Mouse (Mus musculus) layer of hippocampus, postnatal 14 days (tissue): ENCODE results near the gene Ndufa8. TPM values are rescaled to one million over a fixed set of nuclear protein-coding genes. Genes with fewer than 3 reads are reported as not detected.

Experiments
- DNase-seq, 2 experiments: peaks; one replicate each; pipeline ENCODE4 v3.0.0; 2021 to 2022; ENCODE audit warnings: low spot score in 2 of 2, mixed read lengths in 1 of 2
- long read RNA-seq, 2 experiments: library from polyadenylated mRNA; stranded (forward); transcript quantifications; one replicate each; pipeline ENCODE4 v2.0.0; 2021
- total RNA-seq, 2 experiments: library from RNA; stranded (reverse); gene quantifications; 2 replicates each; pipeline ENCODE4 v1.2.3; 2021

Gene Ndufa8
- 100 to 1,000 TPM; 186 to 192 TPM for total RNA-seq
- long read RNA-seq, experiment 1, transcript Ndufa8-201 (4 exons, 861 nt), result major isoform, 119 of 130 reads
- long read RNA-seq, experiment 1, partial matches to known transcripts, result 8 of 130 reads
- long read RNA-seq, experiment 1, other reads (novel, unspliced or antisense), result 3 of 130 reads
- long read RNA-seq, experiment 2, transcript Ndufa8-201 (4 exons, 861 nt), result major isoform, 240 of 271 reads
- long read RNA-seq, experiment 2, partial matches to known transcripts, result 23 of 271 reads
- long read RNA-seq, experiment 2, other reads (novel, unspliced or antisense), result 8 of 271 reads

GRCm38 (mm10) chr2:36048748-36049566 is at the start of gene Ndufa8, which contains the start of gene Morn5:
Gene Ndufa8 (minus strand): TSS chr2:36049406.
Gene Morn5 (plus strand): TSS chr2:36049458.
- DNase-seq, result peak; percentile 98

- DNase-seq, result no peak
These were observed 48.8 kb upstream of the Ndufa8 start for GRCm38 (mm10) chr2:36098021-36098420.

GRCm38 (mm10) chr2:36097129-36097815 is 48.1 kb upstream of the Ndufa8 start:
- DNase-seq, result no peak

DNA sequence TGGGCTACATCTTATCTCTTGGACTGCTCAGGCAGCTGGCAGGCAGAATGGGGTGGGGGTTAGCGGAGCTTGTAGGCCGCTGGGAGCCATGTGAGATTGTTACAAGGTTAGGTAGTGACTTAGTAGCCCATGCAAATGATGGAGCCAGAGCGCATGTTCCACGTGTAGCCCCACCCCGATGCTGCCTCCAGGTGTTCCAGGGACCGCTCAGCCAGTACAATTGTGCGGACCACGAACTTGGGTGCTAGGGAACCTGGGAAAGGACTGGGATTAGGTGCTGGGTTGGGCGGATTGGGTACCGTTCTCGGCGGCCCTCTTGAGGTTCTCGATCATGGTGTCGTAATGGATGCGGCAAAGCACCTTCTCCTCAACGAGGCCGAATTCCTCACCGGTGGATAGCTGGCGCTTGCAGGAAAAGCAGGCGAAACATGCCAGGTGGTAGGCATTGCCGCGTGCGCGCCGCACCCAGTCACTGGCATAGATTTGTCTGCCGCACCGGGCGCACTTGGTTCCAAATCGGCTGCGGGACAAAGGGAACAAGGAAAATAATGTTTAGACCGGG is 44.8 kb upstream of the Ndufa8 start:
- no peak for DNase-seq

- DNase-seq, result no peak
These were observed 44.1 kb upstream of the Ndufa8 start for GRCm38 (mm10) chr2:36093301-36093700.

DNA sequence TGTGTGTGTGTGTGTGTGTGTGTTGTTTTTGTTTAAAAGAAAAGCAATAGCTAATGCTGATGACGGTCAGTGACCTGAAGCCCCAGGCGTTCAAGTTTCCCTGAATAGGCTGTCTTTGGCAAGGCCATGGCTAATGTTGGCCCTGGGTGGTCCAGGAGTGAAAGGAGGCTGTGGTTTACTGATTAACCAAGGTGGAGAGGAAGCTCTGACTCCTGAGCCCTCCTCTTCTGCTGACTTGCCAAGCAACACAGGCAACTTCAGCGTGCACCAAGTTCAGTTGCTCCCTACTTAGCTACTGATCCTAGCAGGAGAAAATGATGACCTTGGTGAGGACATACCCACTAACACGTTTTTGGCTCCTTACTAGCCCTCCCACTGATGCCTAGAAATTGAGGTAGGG is 43.5 kb upstream of the Ndufa8 start:
- no peak for DNase-seq

GRCm38 (mm10) chr2:36090853-36091741 is 41.9 kb upstream of the Ndufa8 start:
- peak in 1 of 2 experiments; percentile 26 for DNase-seq

- DNase-seq, result no peak
These were observed 40.0 kb upstream of the Ndufa8 start for GRCm38 (mm10) chr2:36089190-36089589.

GRCm38 (mm10) chr2:36085041-36085440 is 35.8 kb upstream of the Ndufa8 start:
- DNase-seq, result no peak

- DNase-seq, result no peak
These were observed 33.8 kb upstream of the Ndufa8 start for GRCm38 (mm10) chr2:36082802-36083580.

- DNase-seq, result no peak
These were observed 32.2 kb upstream of the Ndufa8 start for GRCm38 (mm10) chr2:36081446-36081845.

DNA sequence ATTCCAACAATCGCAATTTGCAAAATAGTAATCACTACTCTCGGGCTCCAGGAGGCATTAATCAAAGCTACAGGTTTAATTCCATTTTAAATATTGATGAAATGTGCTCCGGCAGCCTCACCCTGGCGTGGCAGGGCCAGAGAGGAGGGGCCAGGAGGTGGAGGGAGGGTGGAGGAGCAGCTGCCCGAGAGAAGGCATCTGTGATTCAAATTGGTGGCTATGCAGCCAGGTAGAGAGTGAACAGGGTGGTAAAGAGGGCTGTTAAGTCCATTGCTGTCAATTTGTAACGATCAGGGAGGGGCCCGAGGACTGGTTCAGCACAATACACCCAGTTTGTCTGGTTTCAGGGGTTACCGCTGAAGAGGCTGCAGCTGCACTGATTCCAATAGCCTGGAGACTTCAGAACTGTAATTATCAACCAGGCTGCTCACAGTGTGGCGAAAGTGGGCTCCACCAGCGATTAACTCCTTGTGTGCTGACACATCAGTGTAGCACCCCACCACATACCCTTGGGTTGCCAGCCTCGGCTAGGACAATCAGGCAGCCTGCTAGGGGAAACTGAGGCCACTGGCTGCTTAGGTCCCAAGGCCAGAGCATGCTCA is 28.1 kb upstream of the Ndufa8 start:
- DNase-seq, result no peak

DNA sequence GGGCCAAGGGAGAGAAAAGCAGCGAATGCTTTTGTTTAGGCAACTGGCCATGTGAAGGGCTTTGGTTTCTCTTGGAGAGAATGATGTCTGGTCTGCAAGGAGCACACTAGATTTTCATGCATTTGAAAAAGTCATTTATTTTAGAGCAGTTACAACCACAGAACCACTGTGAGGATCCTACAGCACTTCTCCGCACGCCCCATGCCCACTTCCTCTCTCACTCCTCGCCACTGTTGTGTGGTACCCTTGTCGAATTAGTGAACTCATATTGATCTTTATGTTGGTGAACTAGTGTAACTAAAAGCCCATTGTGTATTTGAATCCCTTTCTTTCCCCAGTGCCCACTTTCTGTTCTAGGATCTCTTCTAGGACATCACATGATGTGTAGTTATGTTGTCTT is 26.0 kb upstream of the Ndufa8 start:
- DNase-seq, result no peak

DNA sequence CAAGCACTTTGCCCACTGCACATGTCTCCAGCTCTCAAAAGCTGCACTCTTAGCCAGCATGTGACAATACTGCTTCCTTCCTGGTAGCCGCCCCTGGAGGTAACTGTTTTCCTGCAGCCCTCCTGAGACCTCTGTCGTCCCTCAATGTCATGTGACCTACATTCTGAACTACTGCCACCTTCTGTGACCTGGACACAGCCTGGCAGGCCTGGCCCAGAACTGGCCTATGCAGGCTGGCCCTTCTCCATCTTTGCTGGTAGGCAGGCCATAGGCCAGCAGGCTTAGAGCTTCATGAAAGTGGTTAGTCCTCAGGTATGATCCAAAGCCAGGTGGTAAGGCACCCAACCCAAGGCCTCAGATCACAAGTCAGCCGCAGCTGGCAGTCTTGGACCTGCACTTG is 24.6 kb upstream of the Ndufa8 start:
- no peak for DNase-seq

DNA sequence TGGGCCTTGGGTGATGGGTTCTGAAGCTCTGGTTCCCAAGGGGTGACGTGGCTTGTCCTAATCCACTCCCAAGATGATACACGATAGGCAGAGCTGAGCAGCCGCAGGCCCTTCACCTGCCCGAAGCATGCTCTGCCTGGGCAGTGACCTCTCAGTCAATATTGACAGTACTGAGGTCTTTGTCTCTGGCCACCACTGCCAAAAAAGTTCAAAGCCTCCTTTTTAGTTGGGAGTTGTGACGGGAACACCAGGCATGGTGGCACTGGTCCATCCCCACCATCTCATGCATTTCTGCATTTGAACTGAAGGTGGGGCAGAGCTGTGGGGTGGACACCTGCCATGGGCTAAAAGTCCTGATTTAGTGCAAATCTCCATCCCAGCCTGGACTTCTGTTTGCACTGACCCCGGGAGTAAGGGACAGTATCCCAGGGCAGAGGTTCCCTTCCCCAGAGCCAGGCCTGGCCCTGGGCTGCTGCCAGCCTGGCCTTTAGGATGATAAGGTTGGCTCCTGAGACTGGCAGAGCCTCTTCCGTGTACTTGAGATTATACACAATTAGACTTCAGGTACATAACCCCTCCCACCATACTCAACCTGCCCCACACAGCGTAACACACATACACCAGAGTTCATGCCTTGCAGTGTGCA is 22.6 kb upstream of the Ndufa8 start:
- no peak for DNase-seq

GRCm38 (mm10) chr2:36067132-36067531 is 17.9 kb upstream of the Ndufa8 start:
- no peak for DNase-seq

DNA sequence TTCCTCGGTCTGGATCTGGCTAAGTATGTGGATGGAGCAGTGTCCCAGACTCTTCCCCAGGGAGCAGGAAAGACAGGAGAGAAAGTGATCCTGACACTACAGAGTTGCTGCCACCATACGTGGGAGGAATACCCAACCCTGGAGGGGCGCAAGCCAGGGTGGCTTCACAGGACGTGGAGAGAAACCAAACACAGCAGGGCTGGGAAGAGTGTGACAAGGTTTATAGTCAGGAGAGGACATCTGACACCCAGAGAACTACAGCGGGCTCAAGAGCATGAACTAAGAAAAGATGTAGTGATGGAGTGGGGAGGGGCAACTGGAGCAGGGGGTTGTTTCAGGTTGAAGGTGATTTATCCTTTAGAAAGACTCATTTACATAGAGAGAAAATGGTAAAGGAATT is 12.2 kb upstream of the Ndufa8 start:
- DNase-seq, result no peak

DNA sequence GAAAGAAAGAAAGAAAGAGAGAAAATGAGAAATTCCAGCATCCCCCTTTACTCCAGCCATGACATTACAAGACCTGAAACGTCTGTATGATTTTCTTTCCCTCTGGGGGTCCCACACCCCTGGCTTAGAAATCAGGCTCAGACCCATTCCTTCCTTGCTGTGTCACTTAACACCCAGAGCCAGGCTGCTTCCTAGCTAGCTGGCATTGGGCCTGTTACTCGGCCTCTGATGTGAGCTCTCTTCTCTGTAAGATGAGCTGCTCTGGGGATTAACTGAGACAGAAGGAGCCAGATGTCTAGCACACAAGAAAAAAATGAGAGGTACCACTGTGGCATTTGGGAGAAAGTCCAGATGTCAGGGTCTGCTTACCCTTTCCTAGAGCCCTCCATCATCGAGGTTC is 7.0 kb upstream of the Ndufa8 start:
- DNase-seq, result no peak

DNA sequence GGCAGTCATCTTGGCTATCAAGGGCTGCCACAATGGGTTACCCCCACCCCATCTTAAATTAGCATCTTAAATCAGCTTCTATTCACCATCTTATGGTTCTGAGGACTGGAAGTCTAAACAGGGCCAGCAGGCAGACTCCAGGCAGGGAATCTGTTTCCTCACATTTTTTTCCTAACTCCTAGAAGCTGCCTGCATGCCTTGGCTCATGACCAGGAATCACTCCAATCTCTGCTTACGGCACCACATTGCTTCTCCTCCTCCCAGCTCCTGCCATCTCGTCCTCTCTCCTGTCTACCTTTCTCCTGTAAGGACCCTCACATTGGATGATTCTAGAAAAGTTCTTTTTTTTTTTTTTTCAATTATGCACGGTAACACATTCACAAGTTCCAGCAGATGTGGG is 4.0 kb upstream of the Ndufa8 start:
- DNase-seq, result peak in 1 of 2 experiments; percentile 35
